Mouse (Mus musculus) common myeloid progenitor, adult 5-6 weeks (primary cell): ENCODE results near the gene Mrpl53. TPM values are rescaled to one million over a fixed set of nuclear protein-coding genes. Genes with fewer than 3 reads are reported as not detected.

Experiments
- ATAC-seq: replicated peaks from 2 replicates; pipeline ENCODE4 v1.8.0; 2016; ENCODE audit warnings: low read depth, mild to moderate bottlenecking, moderate TSS enrichment, inconsistent platforms; ENCODE audit not compliant: poor library complexity, severe bottlenecking
- total RNA-seq: library from RNA; stranded (forward); fragments of 200-1000, 187-1606 nt; gene quantifications from 2 replicates; pipeline ENCODE4 v1.2.3, GENCODE M21; 2017

Gene Mrpl53
- total RNA-seq, 1 experiment from 2014 or later = 25.3 TPM

DNA sequence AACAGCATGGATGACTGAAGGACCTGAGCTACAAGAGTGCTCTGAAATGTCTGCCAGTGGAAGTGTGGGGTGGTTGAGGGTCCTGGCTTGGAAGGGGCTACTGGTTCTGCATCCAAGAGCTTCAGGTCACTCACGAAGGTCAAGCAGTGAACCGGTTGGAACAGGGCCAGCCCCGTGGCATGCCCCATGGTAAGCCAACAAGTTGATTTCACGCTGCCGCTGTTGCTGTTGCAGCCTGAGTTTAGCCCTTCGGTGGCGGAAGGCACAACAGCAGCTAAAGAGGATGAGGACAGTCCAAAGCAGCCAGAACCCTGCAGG lies 10.9 kb downstream of the Mrpl53 start:
- ATAC-seq = no peak

- ATAC-seq = peak; percentile 82
Observed at GRCm38 (mm10) chr6:83120930-83121862, 12.4 kb downstream of the Mrpl53 start, which contains the start of gene Wbp1. Gene Wbp1, minus strand, starts transcription at chr6:83121559.

- no peak for ATAC-seq
Observed at GRCm38 (mm10) chr6:83121863-83122710, 13.2 kb downstream of the Mrpl53 start.

DNA sequence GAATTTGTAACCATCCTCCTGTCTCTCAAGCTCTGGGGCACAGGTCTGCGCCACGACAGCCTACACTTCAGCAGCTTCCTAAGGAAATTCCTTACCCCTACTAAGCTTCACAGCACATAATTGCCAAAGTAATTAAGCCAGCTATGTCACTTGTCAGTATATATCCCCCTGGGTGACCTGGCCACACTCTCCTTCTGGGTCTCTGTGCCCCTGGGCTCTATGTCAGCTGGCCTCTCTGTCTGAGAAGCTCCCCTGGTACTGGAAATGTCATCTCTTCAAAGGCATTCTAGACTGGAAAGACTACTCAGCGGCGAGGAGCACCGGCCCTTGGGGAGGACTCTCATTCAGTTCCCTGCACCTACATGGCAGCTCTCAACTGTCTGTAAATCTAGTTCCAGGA lies 14.1 kb downstream of the Mrpl53 start:
- ATAC-seq = no peak

- ATAC-seq = peak; percentile 64
Observed at GRCm38 (mm10) chr6:83124851-83125312, 16.0 kb downstream of the Mrpl53 start.

DNA sequence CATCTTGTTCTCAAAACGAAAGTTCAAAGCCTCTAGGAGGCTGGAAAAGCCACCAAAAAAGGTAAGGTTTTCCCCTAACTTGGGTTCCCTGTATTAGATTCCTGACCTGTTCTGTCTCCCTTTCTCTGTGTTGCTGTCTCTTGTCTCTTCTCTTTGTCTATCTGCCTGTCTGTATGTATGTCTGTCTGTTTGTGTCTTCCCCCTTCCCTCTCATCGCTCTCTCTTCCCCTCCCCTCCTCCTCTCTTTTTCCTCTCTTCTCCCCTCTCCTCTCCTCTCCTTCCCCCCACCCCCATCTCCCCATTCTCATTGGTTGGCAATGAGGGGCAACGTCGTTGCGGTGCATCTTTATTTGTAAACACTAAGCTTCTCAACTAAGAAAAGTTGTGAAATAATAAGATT lies 16.5 kb downstream of the Mrpl53 start, which contains the start of gene Ino80b:
TSS of gene Ino80b (minus strand) at position 101 of the 400 bp plus-strand sequence.
- ATAC-seq = no peak

- ATAC-seq = no peak
Observed at GRCm38 (mm10) chr6:83127419-83127818, 18.6 kb downstream of the Mrpl53 start.

DNA sequence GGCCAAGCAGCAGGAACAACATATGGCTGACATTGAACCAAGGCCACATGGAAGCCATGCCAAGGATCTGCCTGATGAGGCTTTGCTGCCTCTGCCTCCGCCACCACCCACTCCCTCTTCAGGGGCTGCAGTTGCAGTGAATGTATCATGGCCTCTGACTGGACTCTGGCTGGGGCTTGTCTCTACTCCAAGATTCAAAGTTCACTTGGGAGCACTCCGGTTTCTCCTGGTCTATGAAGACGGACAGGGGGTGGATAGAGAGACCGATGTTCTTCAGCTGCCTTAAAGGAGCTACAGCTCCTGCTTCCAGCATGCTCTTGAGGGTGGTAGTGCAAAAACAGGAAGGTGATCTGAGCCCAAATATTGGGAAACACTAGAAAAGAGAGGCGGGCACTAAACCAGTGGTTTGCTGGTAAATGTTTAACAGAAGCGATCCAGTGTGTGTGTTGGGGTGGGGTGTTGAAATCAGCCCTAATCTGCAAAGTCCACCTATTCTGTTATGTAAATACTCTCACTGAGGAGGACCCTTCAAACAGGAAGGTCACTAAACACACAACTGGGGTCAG lies 22.7 kb downstream of the Mrpl53 start:
- ATAC-seq = peak; percentile 79

DNA sequence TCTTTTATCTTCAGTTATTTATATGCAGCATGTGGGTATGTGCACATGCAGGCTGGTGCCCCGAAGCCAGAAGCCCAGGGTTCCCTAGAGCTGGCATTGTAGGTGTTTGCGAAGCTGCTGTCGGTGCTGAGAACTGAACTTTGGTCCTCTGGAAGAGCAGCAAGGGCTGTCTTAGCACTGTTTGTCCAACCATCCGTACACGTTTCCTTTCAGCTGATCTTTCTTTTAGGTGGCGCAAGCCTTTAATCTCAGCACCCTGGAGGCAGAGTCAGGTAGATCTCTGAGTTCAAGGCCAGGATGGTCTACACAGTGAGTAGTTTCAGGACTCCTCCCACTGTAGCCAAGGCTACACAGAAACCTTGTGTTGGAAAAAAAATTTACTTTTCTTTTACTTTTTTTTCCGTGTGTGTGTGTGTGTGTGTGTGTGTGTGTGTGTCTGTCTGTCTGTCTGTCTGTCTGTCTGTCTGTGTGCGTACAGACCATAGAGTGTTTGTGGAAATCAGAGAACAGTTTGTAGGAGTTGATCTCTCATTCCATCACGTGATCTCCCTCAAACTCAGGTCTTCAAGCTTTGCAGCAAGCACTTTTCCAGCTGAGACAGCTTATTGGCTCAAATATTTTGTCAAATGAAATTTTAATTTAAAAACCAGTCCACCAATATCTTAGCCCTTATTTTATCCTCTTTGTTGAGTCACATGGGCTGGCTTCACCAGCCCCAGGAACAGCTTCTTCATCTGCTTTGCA lies 23.5 kb downstream of the Mrpl53 start:
- ATAC-seq = no peak

DNA sequence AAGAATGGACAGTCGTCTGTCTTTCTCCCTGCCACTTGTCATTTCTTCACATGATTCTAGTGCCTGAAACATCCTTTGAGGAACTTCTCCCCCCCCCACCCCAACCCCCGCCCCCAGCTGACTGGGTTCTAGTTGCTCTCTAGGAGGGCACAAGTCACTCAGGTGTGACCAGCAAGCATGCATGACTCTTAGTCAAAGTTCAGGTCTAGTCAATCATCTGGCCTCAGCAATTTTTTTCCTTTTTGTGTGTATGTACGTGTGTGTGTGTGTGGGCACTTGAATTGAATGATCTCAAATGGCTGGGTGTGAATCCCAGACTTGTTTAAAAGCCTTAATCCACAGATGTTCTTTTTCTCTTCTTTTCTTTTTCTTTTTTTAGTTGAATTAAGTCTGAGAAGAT lies 25.4 kb downstream of the Mrpl53 start:
- no peak for ATAC-seq

- no peak for ATAC-seq
Observed at GRCm38 (mm10) chr6:83134951-83135513, 26.2 kb downstream of the Mrpl53 start, which contains the start of gene Rtkn. Gene Rtkn, plus strand, starts transcription at chr6:83135463.

DNA sequence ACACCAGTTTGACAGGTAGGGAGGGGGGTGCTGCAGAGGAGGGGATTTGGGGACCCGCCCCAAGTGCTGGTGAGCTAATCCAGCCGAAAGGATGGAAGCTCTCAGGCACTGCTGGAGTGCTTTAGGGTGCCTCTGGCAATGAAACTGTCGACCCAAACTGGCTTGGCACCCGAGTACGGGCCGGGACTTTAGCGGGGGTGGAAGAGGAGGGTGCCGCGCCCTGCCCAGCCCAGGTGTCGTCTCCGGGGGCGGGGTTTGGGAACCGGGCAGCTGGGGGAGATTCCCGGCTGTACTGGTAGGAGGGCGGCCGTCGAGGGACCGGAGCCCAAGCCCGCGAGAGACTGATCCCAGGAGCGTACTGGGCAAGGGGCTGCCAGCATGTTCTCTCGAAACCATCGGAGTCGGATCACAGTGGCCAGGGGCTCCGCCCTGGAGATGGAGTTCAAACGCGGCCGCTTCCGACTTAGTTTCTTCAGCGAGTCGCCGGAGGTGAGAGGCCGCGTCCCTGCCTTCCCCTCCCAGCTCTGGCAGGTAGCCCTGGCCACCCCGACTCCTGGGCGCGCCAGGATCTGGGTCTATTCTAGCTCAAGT lies 26.8 kb downstream of the Mrpl53 start:
- ATAC-seq = no peak

DNA sequence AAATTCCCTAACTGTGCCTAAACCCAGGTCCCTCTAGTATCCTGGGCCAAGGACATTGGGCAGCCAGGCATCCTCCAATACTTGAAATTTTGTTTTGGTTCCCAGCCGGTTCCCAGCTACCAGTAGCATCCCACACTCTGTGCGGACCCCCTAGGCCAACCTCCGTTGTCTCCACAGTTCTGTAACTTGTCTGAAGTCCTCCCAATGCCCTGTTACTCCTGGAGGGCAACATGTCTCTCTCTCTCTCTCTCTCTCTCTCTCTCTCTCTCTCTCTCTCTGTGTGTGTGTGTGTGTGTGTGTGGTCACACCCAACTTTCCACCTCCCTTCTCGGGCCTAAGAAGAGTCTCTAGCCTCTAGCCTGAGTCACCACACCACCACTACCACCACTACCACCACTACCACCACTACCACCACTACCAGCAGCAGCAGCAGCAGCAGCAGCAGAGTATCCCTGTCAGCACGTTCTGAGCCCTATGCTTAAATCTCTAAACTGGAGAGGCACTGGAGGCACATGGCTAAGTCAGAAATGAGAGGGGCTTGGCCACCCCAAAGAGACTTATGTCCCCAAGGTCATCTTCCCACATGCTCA lies 27.5 kb downstream of the Mrpl53 start:
- no peak for ATAC-seq

GRCm38 (mm10) chr6:83136881-83137575 lies 28.2 kb downstream of the Mrpl53 start:
- peak; percentile 23 for ATAC-seq

GRCm38 (mm10) chr6:83137576-83137950 lies 28.7 kb downstream of the Mrpl53 start:
- peak; percentile 36 for ATAC-seq

GRCm38 (mm10) chr6:83138056-83138455 lies 29.2 kb downstream of the Mrpl53 start:
- ATAC-seq = peak; percentile 44

GRCm38 (mm10) chr6:83140044-83140443 lies 31.2 kb downstream of the Mrpl53 start:
- no peak for ATAC-seq

GRCm38 (mm10) chr6:83141636-83142035 lies 32.8 kb downstream of the Mrpl53 start:
- no peak for ATAC-seq
